Mouse (Mus musculus) C2C12 (cell line): ENCODE measurements around the gene Klhl2.

Experiments used
- CEBPB ChIP-seq: IDR thresholded peaks from one replicate; pipeline ENCODE4 v1.6.1; 2011; ENCODE audit warnings: low read depth, mild to moderate bottlenecking, control low read depth, moderate library complexity
- CTCF ChIP-seq: IDR thresholded peaks from one replicate; pipeline ENCODE4 v1.5.1; 2011; ENCODE audit not compliant: control insufficient read depth, insufficient read depth, insufficient read length
- MYOD1 ChIP-seq: IDR thresholded peaks from one replicate; pipeline ENCODE4 v1.6.1; 2011; ENCODE audit warnings: low read depth; ENCODE audit not compliant: control insufficient read depth, insufficient read length
- MYOG ChIP-seq: IDR thresholded peaks from one replicate; pipeline ENCODE4 v1.6.1; 2011; ENCODE audit not compliant: control insufficient read depth, insufficient read length; ENCODE audit errors: extremely low read depth
- USF1 ChIP-seq: IDR thresholded peaks from one replicate; pipeline ENCODE4 v1.6.1; 2011; ENCODE audit warnings: low read depth, mild to moderate bottlenecking, control low read depth, moderate library complexity

DNA sequence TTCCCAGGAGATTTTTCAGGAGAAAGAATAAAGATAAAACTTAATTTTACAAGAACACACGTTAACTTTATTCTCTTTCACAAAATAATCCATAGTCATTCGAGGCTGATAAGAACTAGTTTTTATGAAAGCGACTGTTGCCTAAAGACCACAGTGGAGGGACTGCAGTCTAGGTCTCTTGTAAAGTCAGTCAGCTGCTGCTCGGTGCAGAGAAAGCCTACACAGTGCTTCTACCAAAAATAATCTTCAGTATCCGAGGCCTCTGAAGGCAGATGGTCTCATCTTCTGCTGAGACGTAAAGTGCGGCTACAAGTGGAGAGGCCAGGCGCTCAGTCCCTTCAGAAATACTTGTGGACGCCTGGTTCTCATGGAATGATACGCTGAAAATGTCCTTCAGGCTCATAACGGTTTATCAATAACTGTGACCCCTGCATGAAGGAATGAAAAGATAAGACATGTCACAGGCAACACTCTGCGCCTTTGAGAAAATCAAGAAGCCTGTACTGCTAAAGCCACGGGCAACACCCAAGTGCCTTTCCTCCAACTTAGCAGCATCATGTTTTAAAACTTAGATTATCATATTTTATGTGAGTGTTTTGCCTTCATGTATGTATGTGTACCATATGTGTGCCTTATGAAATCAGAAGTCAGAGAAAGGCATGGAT lies 109.1 kb downstream of the Klhl2 start:
- TF ChIP-seq CEBPB (no peak), USF1 (no peak), MYOG (no peak), CTCF (no peak), MYOD1 (no peak)
